Mouse (Mus musculus): ENCODE measurements around the gene Trpm7. TPM values are rescaled to one million over a fixed set of nuclear protein-coding genes. Genes with fewer than 3 reads are reported as not detected.

Gene Trpm7
- polyA plus RNA-seq, 1 experiment from 2014 or later, result 50.9 TPM

DNA sequence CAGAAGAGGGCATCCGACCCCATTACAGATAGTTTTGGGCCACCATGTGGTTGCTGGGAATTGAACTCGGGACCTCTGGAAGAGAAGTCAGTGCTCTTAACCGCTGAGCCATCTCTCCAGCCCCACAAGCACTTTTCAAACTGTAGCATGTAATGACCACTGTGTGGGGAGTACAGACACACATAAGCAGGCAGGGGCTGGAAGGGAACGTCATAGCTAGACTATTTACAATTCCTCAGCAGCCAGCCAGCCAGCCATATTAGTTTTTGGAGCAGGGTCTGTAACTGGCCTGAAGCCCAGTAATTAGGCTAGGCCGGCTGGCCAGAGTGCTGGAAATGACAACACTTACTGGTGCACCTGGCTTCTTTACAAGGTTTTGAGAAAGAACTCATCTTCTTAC, 77.6 kb downstream of the Trpm7 start:
- Histone ChIP-seq H3K9me3 (ENCODE audit: control insufficient read depth, low read length) (no peaks in the 10 kb centered on the region), H3K9ac (ENCODE audit: low read length) (no peak overlapping the region), H3K4me1 (replicated peaks; ENCODE audit: control insufficient read depth, insufficient read depth, low read length) (no peaks in the 10 kb centered on the region), H3K27me3 (ENCODE audit: control insufficient read depth, insufficient read depth, low read length) (no peaks in the 10 kb centered on the region), H3K4me3 (ENCODE audit: low read depth, low read length) (no peak overlapping the region), H3K27ac (ENCODE audit: low read depth, low read length) (no peak overlapping the region), H3K4me2 (ENCODE audit: low read depth, low read length, severe bottlenecking) (no peak overlapping the region), H3K36me3 (ENCODE audit: control insufficient read depth, insufficient read depth, low read length) (peaks cover 4% of the 10 kb centered on the region)
- ATAC-seq (replicated peaks; ENCODE audit: low FRiP score) (no peak), DNase-seq (ENCODE audit: low spot score) (no peak)
- WGBS, result 94% methylated on average over 5 of the region's 5 CpGs

DNA sequence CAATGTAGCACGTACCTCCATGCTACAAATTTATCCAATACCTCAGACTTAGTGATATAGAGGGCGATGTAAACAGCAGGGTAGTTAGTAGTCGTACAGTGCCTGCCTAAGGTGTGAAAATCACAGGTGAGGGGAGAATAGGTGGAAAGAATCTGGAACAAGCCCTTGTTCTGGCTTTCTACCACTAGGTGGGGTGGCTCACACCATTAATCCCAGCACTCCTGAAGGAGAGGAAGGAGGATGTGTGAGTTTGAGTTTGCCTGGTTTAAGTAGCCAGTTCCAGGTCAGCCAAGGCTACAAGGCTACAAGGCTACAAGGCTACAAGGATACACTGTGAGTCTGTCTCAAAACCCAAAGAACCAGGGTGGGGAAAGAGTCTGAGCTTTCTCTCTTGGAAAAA, 80.3 kb downstream of the Trpm7 start:
- H3K27me3 ChIP-seq (ENCODE audit: control insufficient read depth, insufficient read depth, low read length), result no peaks in the 10 kb centered on the region
- no peak overlapping the region for H3K4me2 ChIP-seq (ENCODE audit: low read depth, low read length, severe bottlenecking)
- ATAC-seq (replicated peaks; ENCODE audit: low FRiP score), result no peak
- no peaks in the 10 kb centered on the region for H3K9me3 ChIP-seq (ENCODE audit: control insufficient read depth, low read length)
- H3K4me1 ChIP-seq (replicated peaks; ENCODE audit: control insufficient read depth, insufficient read depth, low read length), result no peaks in the 10 kb centered on the region
- DNase-seq (ENCODE audit: low spot score), result no peak
- no peak overlapping the region for H3K9ac ChIP-seq (ENCODE audit: low read length)
- peaks cover 6% of the 10 kb centered on the region; the same call in 1 of the 2 replicates for H3K36me3 ChIP-seq (ENCODE audit: control insufficient read depth, insufficient read depth, low read length)
- WGBS, result 88% methylated on average over 3 of the region's 3 CpGs
- no peak overlapping the region for H3K27ac ChIP-seq (ENCODE audit: low read depth, low read length)
- H3K4me3 ChIP-seq (ENCODE audit: low read depth, low read length), result no peak overlapping the region

DNA sequence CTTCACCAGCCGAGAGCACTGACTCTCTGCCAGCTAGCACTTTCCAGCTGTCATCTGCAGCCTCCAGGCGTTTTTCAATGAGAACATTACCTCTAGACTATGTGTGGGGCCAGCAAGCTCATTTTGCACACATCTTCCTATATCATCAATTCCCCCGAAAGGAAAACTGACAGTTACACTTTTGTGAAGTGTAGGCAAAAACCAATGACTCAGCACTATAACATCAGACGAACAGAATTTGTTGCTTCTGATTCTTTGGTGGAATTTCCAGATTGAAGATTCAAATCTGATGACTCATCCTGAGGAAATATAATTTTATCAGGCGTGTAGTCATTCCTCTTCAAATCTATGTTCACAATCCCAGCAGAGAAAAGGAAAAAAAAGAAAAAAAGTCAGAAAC, 83.4 kb downstream of the Trpm7 start:
- Histone ChIP-seq H3K4me3 (ENCODE audit: low read depth, low read length) (no peak overlapping the region), H3K27ac (ENCODE audit: low read depth, low read length) (no peak overlapping the region), H3K36me3 (ENCODE audit: control insufficient read depth, insufficient read depth, low read length) (peaks cover 6% of the 10 kb centered on the region; the same call in 1 of the 2 replicates), H3K9me3 (ENCODE audit: control insufficient read depth, low read length) (no peaks in the 10 kb centered on the region), H3K4me2 (ENCODE audit: low read depth, low read length, severe bottlenecking) (no peak overlapping the region), H3K4me1 (replicated peaks; ENCODE audit: control insufficient read depth, insufficient read depth, low read length) (no peaks in the 10 kb centered on the region), H3K9ac (ENCODE audit: low read length) (no peak overlapping the region), H3K27me3 (ENCODE audit: control insufficient read depth, insufficient read depth, low read length) (no peaks in the 10 kb centered on the region)
- ATAC-seq (replicated peaks; ENCODE audit: low FRiP score) (no peak), DNase-seq (ENCODE audit: low spot score) (no peak)
- WGBS, result 85% methylated on average over 5 of the region's 5 CpGs

DNA sequence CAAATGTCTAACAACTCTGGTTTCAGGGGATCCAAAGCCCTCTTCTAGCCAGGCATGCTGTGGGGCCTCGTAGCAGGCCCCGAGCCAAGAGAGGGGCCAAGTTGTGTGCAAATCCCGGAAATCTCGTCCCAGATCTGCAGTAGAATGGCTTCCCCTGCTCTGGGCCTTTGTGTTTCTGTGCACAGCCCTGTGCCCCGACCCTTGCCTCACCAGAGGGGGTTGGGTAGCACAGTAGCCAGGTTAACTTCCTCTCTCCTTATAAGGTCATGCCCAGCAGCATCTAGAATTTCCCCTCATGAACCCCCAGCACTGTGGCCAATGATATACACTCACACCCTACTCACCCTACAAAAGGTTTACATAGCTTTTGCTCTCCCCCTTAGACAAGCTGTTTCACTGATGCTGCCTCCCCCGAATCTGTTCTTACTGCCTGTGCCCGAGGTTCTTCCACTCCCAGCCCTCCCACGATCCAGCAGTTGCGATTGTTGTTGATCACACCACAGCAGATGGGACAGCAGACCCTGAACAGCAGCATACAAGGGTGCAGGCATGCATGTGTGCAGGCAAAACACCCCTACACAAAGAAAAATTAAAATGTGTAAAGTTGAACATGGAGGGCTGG, 88.2 kb downstream of the Trpm7 start:
- no peak for ATAC-seq (replicated peaks; ENCODE audit: low FRiP score)
- DNase-seq (ENCODE audit: low spot score), result no peak
- Histone ChIP-seq H3K9ac (ENCODE audit: low read length) (no peak overlapping the region), H3K4me2 (ENCODE audit: low read depth, low read length, severe bottlenecking) (no peak overlapping the region), H3K4me3 (ENCODE audit: low read depth, low read length) (no peak overlapping the region), H3K36me3 (ENCODE audit: control insufficient read depth, insufficient read depth, low read length) (peaks cover 4% of the 10 kb centered on the region; the same call in 1 of the 2 replicates), H3K4me1 (replicated peaks; ENCODE audit: control insufficient read depth, insufficient read depth, low read length) (no peaks in the 10 kb centered on the region), H3K9me3 (ENCODE audit: control insufficient read depth, low read length) (no peaks in the 10 kb centered on the region), H3K27me3 (ENCODE audit: control insufficient read depth, insufficient read depth, low read length) (no peaks in the 10 kb centered on the region), H3K27ac (ENCODE audit: low read depth, low read length) (no peak overlapping the region)
- WGBS, result 58% methylated on average over 9 of the region's 9 CpGs

DNA sequence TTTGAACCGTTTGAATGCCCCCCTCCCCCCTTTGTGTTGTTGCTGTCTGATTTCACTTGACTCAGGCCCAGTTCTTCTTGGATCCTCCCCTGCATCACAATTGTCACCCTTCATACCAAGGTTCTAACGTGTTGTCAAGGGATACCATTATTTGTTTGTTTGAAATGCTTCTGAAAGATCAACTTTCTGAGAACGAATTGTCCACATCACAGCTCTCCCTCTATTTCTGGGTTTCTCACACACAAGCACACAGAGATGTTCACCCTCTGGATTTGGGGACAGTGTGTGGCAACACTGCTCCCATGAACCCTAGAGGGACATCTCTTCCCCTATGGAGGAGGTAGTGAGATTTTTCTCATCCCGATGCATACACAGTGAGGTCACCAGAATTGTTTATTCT, 92.7 kb downstream of the Trpm7 start, which contains the start of gene Usp50:
TSS of gene Usp50 (minus strand) at position 101 of the 400 bp plus-strand sequence.
- H3K9me3 ChIP-seq (ENCODE audit: control insufficient read depth, low read length), result no peaks in the 10 kb centered on the region
- H3K27me3 ChIP-seq (ENCODE audit: control insufficient read depth, insufficient read depth, low read length), result no peaks in the 10 kb centered on the region
- 70% methylated on average over 4 of the region's 4 CpGs for WGBS
- no peak within 1 kb of the TSS for H3K4me3 ChIP-seq (ENCODE audit: low read depth, low read length)
- no peak for DNase-seq (ENCODE audit: low spot score)
- H3K9ac ChIP-seq (ENCODE audit: low read length), result no peak within 1 kb of the TSS
- no peak within 1 kb of the TSS for H3K27ac ChIP-seq (ENCODE audit: low read depth, low read length)
- no peak within 1 kb of the TSS for H3K4me2 ChIP-seq (ENCODE audit: low read depth, low read length, severe bottlenecking)
- ATAC-seq (replicated peaks; ENCODE audit: low FRiP score), result no peak
- H3K4me1 ChIP-seq (replicated peaks; ENCODE audit: control insufficient read depth, insufficient read depth, low read length), result no peaks in the 10 kb centered on the region
- no peaks in the 10 kb centered on the region for H3K36me3 ChIP-seq (ENCODE audit: control insufficient read depth, insufficient read depth, low read length)

DNA sequence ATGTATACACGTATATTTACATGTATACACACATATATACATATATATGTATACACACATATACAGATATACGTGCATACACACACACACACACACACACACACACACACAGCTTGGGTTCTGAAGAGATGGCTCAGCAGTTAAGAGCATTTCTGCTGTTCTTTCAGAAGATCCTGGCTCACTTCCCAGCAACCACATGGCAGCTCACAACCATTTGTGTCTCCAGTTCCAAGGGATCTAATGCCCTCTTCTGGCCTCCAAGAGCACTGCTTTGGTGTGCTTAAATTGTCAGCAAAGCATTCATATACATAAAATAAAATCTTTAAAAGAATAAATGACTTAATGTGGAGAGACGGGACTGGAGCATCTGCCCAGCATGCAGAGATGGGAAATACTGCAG, 93.6 kb downstream of the Trpm7 start:
- WGBS, result 82% methylated on average over 3 of the region's 3 CpGs
- DNase-seq (ENCODE audit: low spot score) (no peak), ATAC-seq (replicated peaks; ENCODE audit: low FRiP score) (no peak)
- Histone ChIP-seq H3K9me3 (ENCODE audit: control insufficient read depth, low read length) (no peaks in the 10 kb centered on the region), H3K4me1 (replicated peaks; ENCODE audit: control insufficient read depth, insufficient read depth, low read length) (no peaks in the 10 kb centered on the region), H3K9ac (ENCODE audit: low read length) (no peak overlapping the region), H3K4me2 (ENCODE audit: low read depth, low read length, severe bottlenecking) (no peak overlapping the region), H3K27ac (ENCODE audit: low read depth, low read length) (no peak overlapping the region), H3K36me3 (ENCODE audit: control insufficient read depth, insufficient read depth, low read length) (no peaks in the 10 kb centered on the region), H3K4me3 (ENCODE audit: low read depth, low read length) (no peak overlapping the region), H3K27me3 (ENCODE audit: control insufficient read depth, insufficient read depth, low read length) (no peaks in the 10 kb centered on the region)

DNA sequence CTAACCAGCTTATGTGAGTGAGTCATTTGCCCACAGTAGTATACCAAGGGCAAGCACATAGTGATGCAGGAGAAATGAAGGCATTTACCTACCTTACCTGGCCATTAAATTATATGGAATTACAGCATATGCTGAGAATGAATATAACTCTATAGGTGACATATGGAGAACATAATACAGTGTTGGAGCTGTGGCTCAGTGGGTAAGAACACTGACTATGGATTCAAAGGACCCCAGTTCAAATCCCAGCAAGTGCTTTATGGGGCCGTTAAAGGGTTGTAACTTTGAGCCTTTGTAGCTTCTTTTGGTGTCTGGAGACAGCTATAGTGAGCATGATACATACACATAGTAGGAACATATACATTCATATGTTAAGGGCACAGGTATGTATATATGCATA, 94.6 kb downstream of the Trpm7 start:
- H3K27ac ChIP-seq (ENCODE audit: low read depth, low read length), result no peak overlapping the region
- H3K36me3 ChIP-seq (ENCODE audit: control insufficient read depth, insufficient read depth, low read length), result no peaks in the 10 kb centered on the region
- H3K9ac ChIP-seq (ENCODE audit: low read length), result no peak overlapping the region
- no peak overlapping the region for H3K4me3 ChIP-seq (ENCODE audit: low read depth, low read length)
- 97% methylated on average over 1 of the region's 1 CpGs for WGBS
- ATAC-seq (replicated peaks; ENCODE audit: low FRiP score) (no peak), DNase-seq (ENCODE audit: low spot score) (no peak)
- no peaks in the 10 kb centered on the region for H3K4me1 ChIP-seq (replicated peaks; ENCODE audit: control insufficient read depth, insufficient read depth, low read length)
- H3K9me3 ChIP-seq (ENCODE audit: control insufficient read depth, low read length), result no peaks in the 10 kb centered on the region
- no peak overlapping the region for H3K4me2 ChIP-seq (ENCODE audit: low read depth, low read length, severe bottlenecking)
- H3K27me3 ChIP-seq (ENCODE audit: control insufficient read depth, insufficient read depth, low read length), result no peaks in the 10 kb centered on the region

DNA sequence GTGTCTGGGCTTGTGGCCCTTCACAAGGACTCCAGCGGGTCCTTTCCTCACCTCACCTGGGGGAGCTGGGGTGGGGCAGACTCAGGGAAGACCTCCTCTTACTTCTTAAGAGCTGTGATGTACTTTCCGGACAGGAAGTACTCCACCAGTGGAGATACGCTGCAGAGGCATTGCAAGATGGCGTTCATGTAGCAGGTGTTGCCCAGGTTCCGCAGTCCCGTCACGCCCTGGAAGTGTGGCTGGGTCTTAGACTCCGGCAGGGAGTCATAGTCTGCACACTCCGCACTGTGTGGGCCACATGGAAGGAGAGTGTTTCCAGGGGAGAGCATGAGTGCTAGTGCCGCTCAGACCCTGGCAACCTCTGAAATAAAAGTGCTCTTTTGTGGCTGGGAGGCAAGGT, 95.7 kb downstream of the Trpm7 start:
- WGBS, result 91% methylated on average over 10 of the region's 10 CpGs
- no peak overlapping the region for H3K9ac ChIP-seq (ENCODE audit: low read length)

DNA sequence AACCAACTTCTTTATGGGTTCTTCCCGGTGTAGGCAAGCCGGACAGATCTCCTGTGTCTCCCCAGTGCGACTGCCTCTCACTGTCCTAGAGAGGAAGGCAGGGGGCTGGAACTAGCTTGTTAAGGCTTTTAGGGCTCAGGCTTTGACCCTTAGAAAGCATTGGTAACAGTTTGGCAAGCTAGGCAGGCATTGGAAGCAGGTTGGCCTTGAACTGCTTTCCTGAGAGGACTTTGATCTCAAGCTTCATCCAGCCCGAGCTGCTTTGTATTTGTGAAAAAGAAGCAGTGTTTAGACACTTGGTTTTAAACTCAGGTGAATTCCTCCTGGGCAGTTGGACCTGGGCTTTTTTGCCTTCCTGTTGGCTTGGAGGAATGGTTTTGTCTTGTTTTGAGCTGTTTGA, 97.2 kb downstream of the Trpm7 start:
- Histone ChIP-seq H3K4me3 (ENCODE audit: low read depth, low read length) (no peak overlapping the region), H3K27me3 (ENCODE audit: control insufficient read depth, insufficient read depth, low read length) (no peaks in the 10 kb centered on the region), H3K9ac (ENCODE audit: low read length) (no peak overlapping the region), H3K36me3 (ENCODE audit: control insufficient read depth, insufficient read depth, low read length) (no peaks in the 10 kb centered on the region), H3K27ac (ENCODE audit: low read depth, low read length) (no peak overlapping the region), H3K4me1 (replicated peaks; ENCODE audit: control insufficient read depth, insufficient read depth, low read length) (no peaks in the 10 kb centered on the region), H3K9me3 (ENCODE audit: control insufficient read depth, low read length) (no peaks in the 10 kb centered on the region), H3K4me2 (ENCODE audit: low read depth, low read length, severe bottlenecking) (no peak overlapping the region)
- ATAC-seq (replicated peaks; ENCODE audit: low FRiP score), result no peak
- DNase-seq (ENCODE audit: low spot score), result no peak
- 87% methylated on average over 4 of the region's 4 CpGs for WGBS

More for the DNA sequence above, 95.7 kb downstream of the Trpm7 start:
- Histone ChIP-seq H3K27me3 (ENCODE audit: control insufficient read depth, insufficient read depth, low read length) (no peaks in the 10 kb centered on the region), H3K9me3 (ENCODE audit: control insufficient read depth, low read length) (no peaks in the 10 kb centered on the region), H3K27ac (ENCODE audit: low read depth, low read length) (no peak overlapping the region), H3K4me1 (replicated peaks; ENCODE audit: control insufficient read depth, insufficient read depth, low read length) (no peaks in the 10 kb centered on the region), H3K36me3 (ENCODE audit: control insufficient read depth, insufficient read depth, low read length) (no peaks in the 10 kb centered on the region), H3K4me3 (ENCODE audit: low read depth, low read length) (no peak overlapping the region), H3K4me2 (ENCODE audit: low read depth, low read length, severe bottlenecking) (no peak overlapping the region)
- no peak for DNase-seq (ENCODE audit: low spot score)
- ATAC-seq (replicated peaks; ENCODE audit: low FRiP score), result no peak
